Mouse (Mus musculus): ENCODE measurements at regions not wholly inside any gene's neighbourhood (a gene's known extent, or its start where the extent isn't known, plus 50 kb on each side); places are given as distances from the start of the nearest gene placed in this dataset.

GRCm38 (mm10) chr13:71538226-71538625 is 425.3 kb downstream of the Irx1 start:
- TF ChIP-seq EP300 (IDR thresholded peaks at IDR 0.05; ENCODE audit: low read length) (no peak), POLR2AphosphoS2 (IDR thresholded peaks at IDR 0.05; ENCODE audit: low read depth, low read length) (no peak), ZNF384 (IDR thresholded peaks at IDR 0.05; ENCODE audit: low read depth, low read length) (no peak), CTCF (conservative IDR thresholded peaks at IDR 0.05 in 1 of 2, IDR thresholded peaks at IDR 0.05 in 1 of 2; ENCODE audit: low read depth in 2 of 2, low read length in 2 of 2) (no peak), USF1 (IDR thresholded peaks at IDR 0.05; ENCODE audit: low read depth, low read length) (no peak), POLR2A (IDR thresholded peaks at IDR 0.05; ENCODE audit: low read depth, low read length) (no peak), RAD21 (IDR thresholded peaks at IDR 0.05; ENCODE audit: low read depth, low read length) (no peak), ZKSCAN1 (IDR thresholded peaks at IDR 0.05; ENCODE audit: borderline replicate concordance, low read depth, low read length) (no peak), CHD2 (IDR thresholded peaks at IDR 0.05; ENCODE audit: low read length) (no peak), GABPA (IDR thresholded peaks at IDR 0.05; ENCODE audit: insufficient replicate concordance, low read depth, low read length) (no peak), MEF2A (IDR thresholded peaks at IDR 0.05; ENCODE audit: borderline replicate concordance, low read depth, low read length) (no peak), UBTF (IDR thresholded peaks at IDR 0.05; ENCODE audit: low read depth, low read length) (no peak)

Data from CH12.LX (cell line).